Mouse (Mus musculus) midbrain, embryonic 11.5 days (tissue): Measurements from ENCODE around the gene Gpr132. TPM values are rescaled to one million over a fixed set of nuclear protein-coding genes. Genes with fewer than 3 reads are reported as not detected.

ENCODE experiments used
- ATAC-seq: fragments of 200-750 bp; cut with Nextera tagmentation; 2 replicates; pipeline ENCODE4 v1.8.0; 2017; ENCODE audit warnings: moderate TSS enrichment, moderate library complexity; ENCODE audit not compliant: low FRiP score
- DNase-seq: peaks from one replicate; pipeline ENCODE4 v3.0.0; 2015; ENCODE audit warnings: low spot score; ENCODE audit errors: missing footprints
- H3K27ac ChIP-seq: fragments of 300-500 bp; sonication (generic); 2 replicates; pipeline ENCODE4 v1.5.1; 2014; ENCODE audit warnings: low read depth, low read length
- H3K27me3 ChIP-seq: fragments of 300-500 bp; sonication (generic); 2 replicates; pipeline ENCODE4 v1.6.1; 2014; ENCODE audit warnings: mild to moderate bottlenecking, low read length, moderate library complexity, mixed read lengths; ENCODE audit not compliant: control insufficient read depth, insufficient read depth
- H3K36me3 ChIP-seq: fragments of 300-500 bp; sonication (generic); 2 replicates; pipeline ENCODE4 v1.6.1; 2014; ENCODE audit warnings: mild to moderate bottlenecking, low read length, moderate library complexity, mixed read lengths; ENCODE audit not compliant: control insufficient read depth, insufficient read depth
- H3K4me1 ChIP-seq: fragments of 300-500 bp; sonication (generic); 2 replicates; pipeline ENCODE4 v1.6.1; 2014; ENCODE audit warnings: low read length; ENCODE audit not compliant: control insufficient read depth, insufficient read depth
- H3K4me2 ChIP-seq: fragments of 300-500 bp; sonication (generic); 2 replicates; pipeline ENCODE4 v1.6.1; 2014; ENCODE audit warnings: mild to moderate bottlenecking, moderate library complexity
- H3K4me3 ChIP-seq: fragments of 300-500 bp; sonication (generic); 2 replicates; pipeline ENCODE4 v1.5.1; 2014; ENCODE audit warnings: low read depth, low read length
- H3K9ac ChIP-seq: fragments of 300-500 bp; sonication (generic); 2 replicates; pipeline ENCODE4 v1.6.1; 2014; ENCODE audit warnings: low read length
- H3K9me3 ChIP-seq: fragments of 300-500 bp; sonication (generic); 2 replicates; pipeline ENCODE4 v1.6.1; 2016; ENCODE audit warnings: low read length; ENCODE audit not compliant: control insufficient read depth
- WGBS: fragments of 180-500 bp; shearing (Covaris S2); extraction: QIAGEN DNeasy Blood & Tissue Kit; methylation state at CpG from one replicate; pipeline ENCODE4 v1.1.7; 2014; 5-methylcytosine and 5-hydroxymethylcytosine counted together
- polyA plus RNA-seq: library from polyadenylated mRNA; unstranded; fragments of >200 nt; fragmentation: Nextera tagmentation; extraction: Ambion mirVana; gene quantifications from 2 replicates; pipeline ENCODE4 v1.2.1, GENCODE M21; 2014

The Gpr132 gene
- polyA plus RNA-seq, 1 experiment from 2014 or later = not detected

GRCm38 (mm10) chr12:112873452-112874190 lies 5.6 kb upstream of the Gpr132 start:
- no peak overlapping the region for H3K9ac ChIP-seq
- peak; percentile 93 for DNase-seq
- no peak overlapping the region for H3K4me3 ChIP-seq
- no peak overlapping the region for H3K27ac ChIP-seq
- 21% methylated on average over 18 of the region's 18 CpGs for WGBS
- peaks cover 10% of the 10 kb centered on the region for H3K4me1 ChIP-seq
- H3K36me3 ChIP-seq = no peaks in the 10 kb centered on the region
- peaks cover 59% of the 10 kb centered on the region for H3K27me3 ChIP-seq
- no peaks in the 10 kb centered on the region for H3K9me3 ChIP-seq
- peak overlapping the region; percentile 39; the same call in 1 of the 2 replicates for H3K4me2 ChIP-seq
- peak; percentile 20 for ATAC-seq

GRCm38 (mm10) chr12:112872991-112873390 lies 5.0 kb upstream of the Gpr132 start:
- no peak for ATAC-seq
- H3K36me3 ChIP-seq = no peaks in the 10 kb centered on the region
- no peaks in the 10 kb centered on the region for H3K9me3 ChIP-seq
- WGBS = 82% methylated on average over 10 of the region's 10 CpGs
- no peak overlapping the region for H3K4me3 ChIP-seq
- H3K27ac ChIP-seq = no peak overlapping the region
- no peak overlapping the region for H3K4me2 ChIP-seq
- no peak for DNase-seq
- H3K4me1 ChIP-seq = peaks cover 10% of the 10 kb centered on the region
- peaks cover 53% of the 10 kb centered on the region for H3K27me3 ChIP-seq
- no peak overlapping the region for H3K9ac ChIP-seq

- Histone ChIP-seq H3K4me3 (no peak overlapping the region), H3K27me3 (peaks cover 36% of the 10 kb centered on the region), H3K9ac (no peak overlapping the region), H3K36me3 (no peaks in the 10 kb centered on the region), H3K4me1 (peaks cover under 1% of the 10 kb centered on the region; the same call in 1 of the 2 replicates), H3K4me2 (no peak overlapping the region), H3K27ac (no peak overlapping the region), H3K9me3 (no peaks in the 10 kb centered on the region)
- WGBS = 66% methylated on average over 2 of the region's 2 CpGs
- DNase-seq (no peak), ATAC-seq (no peak)
Measured at GRCm38 (mm10) chr12:112871272-112871671, 3.2 kb upstream of the Gpr132 start.

- H3K4me3 ChIP-seq = no peak overlapping the region
- peaks cover 31% of the 10 kb centered on the region for H3K27me3 ChIP-seq
- H3K9me3 ChIP-seq = no peaks in the 10 kb centered on the region
- no peak overlapping the region for H3K27ac ChIP-seq
- H3K9ac ChIP-seq = no peak overlapping the region
- H3K4me1 ChIP-seq = no peaks in the 10 kb centered on the region
- WGBS = 58% methylated on average over 13 of the region's 13 CpGs
- DNase-seq (no peak), ATAC-seq (no peak)
- H3K4me2 ChIP-seq = no peak overlapping the region
- H3K36me3 ChIP-seq = no peaks in the 10 kb centered on the region
Measured at GRCm38 (mm10) chr12:112870775-112871174, 2.7 kb upstream of the Gpr132 start.

- no peak overlapping the region for H3K4me2 ChIP-seq
- ATAC-seq = 0 out of 2 replicates have a peak, but pooled peaks have one; percentile 33
- peaks cover 21% of the 10 kb centered on the region for H3K27me3 ChIP-seq
Measured at GRCm38 (mm10) chr12:112869783-112870204, 1.8 kb upstream of the Gpr132 start.

GRCm38 (mm10) chr12:112867106-112867674 lies 838 bp downstream of the Gpr132 start:
- H3K27me3 ChIP-seq = peaks cover 5% of the 10 kb centered on the region; the same call in 1 of the 2 replicates
- ATAC-seq (no peak), DNase-seq (no peak)

More at GRCm38 (mm10) chr12:112869783-112870204, 1.8 kb upstream of the Gpr132 start:
- peak; percentile 85 for DNase-seq
- Histone ChIP-seq H3K36me3 (no peaks in the 10 kb centered on the region), H3K9ac (peak overlapping the region; percentile 27; the same call in 1 of the 2 replicates), H3K27ac (no peak overlapping the region), H3K9me3 (no peaks in the 10 kb centered on the region), H3K4me3 (no peak overlapping the region), H3K4me1 (no peaks in the 10 kb centered on the region)
- WGBS = 37% methylated on average over 16 of the region's 16 CpGs

GRCm38 (mm10) chr12:112866467-112867080 lies 1.5 kb downstream of the Gpr132 start:
- H3K4me3 ChIP-seq = no peak overlapping the region
- 82% methylated on average over 8 of the region's 8 CpGs for WGBS
- H3K27ac ChIP-seq = no peak overlapping the region
- peaks cover 5% of the 10 kb centered on the region; the same call in 1 of the 2 replicates for H3K27me3 ChIP-seq
- ATAC-seq = no peak
- no peak overlapping the region for H3K9ac ChIP-seq
- H3K4me2 ChIP-seq = no peak overlapping the region
- no peak for DNase-seq
- no peaks in the 10 kb centered on the region for H3K36me3 ChIP-seq
- no peaks in the 10 kb centered on the region for H3K4me1 ChIP-seq
- H3K9me3 ChIP-seq = no peaks in the 10 kb centered on the region

More at GRCm38 (mm10) chr12:112867106-112867674, 838 bp downstream of the Gpr132 start:
- H3K9ac ChIP-seq = no peak overlapping the region
- 88% methylated on average over 7 of the region's 7 CpGs for WGBS
- no peak overlapping the region for H3K4me2 ChIP-seq
- no peak overlapping the region for H3K4me3 ChIP-seq
- no peaks in the 10 kb centered on the region for H3K9me3 ChIP-seq
- H3K4me1 ChIP-seq = no peaks in the 10 kb centered on the region
- no peak overlapping the region for H3K27ac ChIP-seq
- H3K36me3 ChIP-seq = no peaks in the 10 kb centered on the region

- no peak for ATAC-seq
- no peak overlapping the region for H3K4me2 ChIP-seq
- H3K4me3 ChIP-seq = no peak overlapping the region
- WGBS = 92% methylated on average over 7 of the region's 7 CpGs
- H3K4me1 ChIP-seq = no peaks in the 10 kb centered on the region
- no peaks in the 10 kb centered on the region for H3K9me3 ChIP-seq
- no peaks in the 10 kb centered on the region for H3K27me3 ChIP-seq
- no peak overlapping the region for H3K9ac ChIP-seq
- no peaks in the 10 kb centered on the region for H3K36me3 ChIP-seq
- DNase-seq = no peak
- H3K27ac ChIP-seq = no peak overlapping the region
Measured at GRCm38 (mm10) chr12:112864804-112865203, 3.2 kb downstream of the Gpr132 start.

- Histone ChIP-seq H3K4me2 (no peak overlapping the region), H3K9ac (no peak overlapping the region), H3K9me3 (no peaks in the 10 kb centered on the region), H3K4me1 (no peaks in the 10 kb centered on the region), H3K27me3 (no peaks in the 10 kb centered on the region), H3K36me3 (no peaks in the 10 kb centered on the region), H3K27ac (no peak overlapping the region), H3K4me3 (no peak overlapping the region)
- WGBS = 67% methylated on average over 9 of the region's 9 CpGs
- ATAC-seq (no peak), DNase-seq (no peak)
Measured at GRCm38 (mm10) chr12:112861911-112862321, 6.1 kb downstream of the Gpr132 start.
